Mouse (Mus musculus): ENCODE results near the gene Gm3776.
"Not testable (repeated sequence)": the region's sequence is repeated elsewhere in the genome, so short reads cannot be mapped to it uniquely, and the experiment has no call there.

- TF ChIP-seq CTCF (IDR thresholded peaks at IDR 0.05; ENCODE audit: extremely low read depth, insufficient read length, insufficient replicate concordance, low read depth, low read length); POLR2A (IDR thresholded peaks at IDR 0.05; ENCODE audit: low read depth, low read length): not testable (repeated sequence)
Measured at GRCm38 (mm10) chr9:78293683-78294082, 36.8 kb downstream of the Gm3776 start.
